Mouse (Mus musculus): ENCODE results near the gene Erich6b. TPM values are rescaled to one million over a fixed set of nuclear protein-coding genes. Genes with fewer than 3 reads are reported as not detected.

Erich6b gene
- total RNA-seq, 1 experiment: not detected

- H3K9ac ChIP-seq (ENCODE audit: insufficient read depth, low read depth, low read length, poor library complexity, severe bottlenecking): no peak overlapping the region
- no peak overlapping the region for H3K4me3 ChIP-seq (ENCODE audit: insufficient read depth in 1 of 2, low read depth in 1 of 2, low read length in 2 of 2, poor library complexity in 1 of 2, severe bottlenecking in 1 of 2)
- in situ Hi-C loops (cut with MboI; ENCODE audit: low sequenced_read_pairs in 2 of 2, unreplicated experiment in 2 of 2): no loop called here
- no peaks in the 10 kb centered on the region; a peak in 1 of 4 replicates for H3K4me1 ChIP-seq (ENCODE audit: control insufficient read depth in 2 of 2, insufficient read depth in 2 of 2, low read length in 2 of 2, poor library complexity in 1 of 2)
- TF ChIP-seq CHD2 (IDR thresholded peaks at IDR 0.05; ENCODE audit: low read depth, low read length) (no peak), MAFK (IDR thresholded peaks at IDR 0.05; ENCODE audit: insufficient read depth, low read depth, low read length) (no peak), HCFC1 (IDR thresholded peaks at IDR 0.05; ENCODE audit: borderline replicate concordance, insufficient read depth, low read length) (no peak)
- no peak for DNase-seq (ENCODE audit: low read depth, low spot score)
- peaks cover 9% of the 10 kb centered on the region for H3K36me3 ChIP-seq (ENCODE audit: control insufficient read depth, insufficient read depth, low read length, poor library complexity, severe bottlenecking)
- H3K27ac ChIP-seq (ENCODE audit: insufficient read depth, low read depth, low read length, poor library complexity, severe bottlenecking): no peak overlapping the region
- H3K9me3 ChIP-seq (ENCODE audit: control insufficient read depth, insufficient read depth, low read depth, low read length): no peaks in the 10 kb centered on the region
These were observed 65.7 kb downstream of the Erich6b start for GRCm38 (mm10) chr14:75707771-75708170.

- no peak overlapping the region for H3K9ac ChIP-seq (ENCODE audit: insufficient read depth, low read depth, low read length, poor library complexity, severe bottlenecking)
- no peaks in the 10 kb centered on the region for H3K4me1 ChIP-seq (ENCODE audit: control insufficient read depth in 2 of 2, insufficient read depth in 2 of 2, low read length in 2 of 2, poor library complexity in 1 of 2)
- in situ Hi-C loops (cut with MboI; ENCODE audit: low sequenced_read_pairs in 2 of 2, unreplicated experiment in 2 of 2): no loop called here
- no peak for TF ChIP-seq CHD2 (IDR thresholded peaks at IDR 0.05; ENCODE audit: low read depth, low read length)
- no peak for TF ChIP-seq ZC3H11A (IDR thresholded peaks at IDR 0.05; ENCODE audit: borderline replicate concordance, low read depth, low read length)
- no peak for TF ChIP-seq ZNF384 (IDR thresholded peaks at IDR 0.05; ENCODE audit: low read depth, low read length)
- TF ChIP-seq HCFC1 (IDR thresholded peaks at IDR 0.05; ENCODE audit: borderline replicate concordance, insufficient read depth, low read length): no peak
- TF ChIP-seq MAFK (IDR thresholded peaks at IDR 0.05; ENCODE audit: insufficient read depth, low read depth, low read length): no peak
- no peak overlapping the region for H3K4me3 ChIP-seq (ENCODE audit: insufficient read depth in 1 of 2, low read depth in 1 of 2, low read length in 2 of 2, poor library complexity in 1 of 2, severe bottlenecking in 1 of 2)
- peaks cover 3% of the 10 kb centered on the region; the same call in 1 of the 2 replicates for H3K36me3 ChIP-seq (ENCODE audit: control insufficient read depth, insufficient read depth, low read length, poor library complexity, severe bottlenecking)
- no peak for DNase-seq (ENCODE audit: low read depth, low spot score)
- no peak overlapping the region for H3K27ac ChIP-seq (ENCODE audit: insufficient read depth, low read depth, low read length, poor library complexity, severe bottlenecking)
- no peaks in the 10 kb centered on the region for H3K9me3 ChIP-seq (ENCODE audit: control insufficient read depth, insufficient read depth, low read depth, low read length)
These were observed 66.9 kb downstream of the Erich6b start for GRCm38 (mm10) chr14:75708986-75709385.

- H3K36me3 ChIP-seq (ENCODE audit: control insufficient read depth, insufficient read depth, low read length, poor library complexity, severe bottlenecking): peaks cover 6% of the 10 kb centered on the region
- in situ Hi-C loops (cut with MboI; ENCODE audit: low sequenced_read_pairs in 2 of 2, unreplicated experiment in 2 of 2): no loop called here
These were observed 69.7 kb downstream of the Erich6b start for GRCm38 (mm10) chr14:75711731-75712130.

GRCm38 (mm10) chr14:75712687-75713086 is 70.6 kb downstream of the Erich6b start:
- Histone ChIP-seq H3K4me3 (ENCODE audit: insufficient read depth in 1 of 2, low read depth in 1 of 2, low read length in 2 of 2, poor library complexity in 1 of 2, severe bottlenecking in 1 of 2) (no peak overlapping the region), H3K9me3 (ENCODE audit: control insufficient read depth, insufficient read depth, low read depth, low read length) (no peaks in the 10 kb centered on the region), H3K4me1 (ENCODE audit: control insufficient read depth in 2 of 2, insufficient read depth in 2 of 2, low read length in 2 of 2, poor library complexity in 1 of 2) (no peaks in the 10 kb centered on the region), H3K36me3 (ENCODE audit: control insufficient read depth, insufficient read depth, low read length, poor library complexity, severe bottlenecking) (peaks cover 11% of the 10 kb centered on the region), H3K27ac (ENCODE audit: insufficient read depth, low read depth, low read length, poor library complexity, severe bottlenecking) (no peak overlapping the region), H3K9ac (ENCODE audit: insufficient read depth, low read depth, low read length, poor library complexity, severe bottlenecking) (no peak overlapping the region)
- in situ Hi-C loops (cut with MboI; ENCODE audit: low sequenced_read_pairs in 2 of 2, unreplicated experiment in 2 of 2): no loop called here
- TF ChIP-seq CHD2 (IDR thresholded peaks at IDR 0.05; ENCODE audit: low read depth, low read length) (no peak), ZC3H11A (IDR thresholded peaks at IDR 0.05; ENCODE audit: borderline replicate concordance, low read depth, low read length) (no peak), HCFC1 (IDR thresholded peaks at IDR 0.05; ENCODE audit: borderline replicate concordance, insufficient read depth, low read length) (no peak), MAFK (IDR thresholded peaks at IDR 0.05; ENCODE audit: insufficient read depth, low read depth, low read length) (no peak), ZNF384 (IDR thresholded peaks at IDR 0.05; ENCODE audit: low read depth, low read length) (no peak)
- no peak for DNase-seq (ENCODE audit: low read depth, low spot score)

More at GRCm38 (mm10) chr14:75711731-75712130, 69.7 kb downstream of the Erich6b start:
- Histone ChIP-seq H3K9ac (ENCODE audit: insufficient read depth, low read depth, low read length, poor library complexity, severe bottlenecking) (no peak overlapping the region), H3K27ac (ENCODE audit: insufficient read depth, low read depth, low read length, poor library complexity, severe bottlenecking) (no peak overlapping the region), H3K4me1 (ENCODE audit: control insufficient read depth in 2 of 2, insufficient read depth in 2 of 2, low read length in 2 of 2, poor library complexity in 1 of 2) (no peaks in the 10 kb centered on the region), H3K9me3 (ENCODE audit: control insufficient read depth, insufficient read depth, low read depth, low read length) (no peaks in the 10 kb centered on the region), H3K4me3 (ENCODE audit: insufficient read depth in 1 of 2, low read depth in 1 of 2, low read length in 2 of 2, poor library complexity in 1 of 2, severe bottlenecking in 1 of 2) (no peak overlapping the region)
- DNase-seq (ENCODE audit: low read depth, low spot score): no peak
- no peak for TF ChIP-seq HCFC1 (IDR thresholded peaks at IDR 0.05; ENCODE audit: borderline replicate concordance, insufficient read depth, low read length)
- TF ChIP-seq ZNF384 (IDR thresholded peaks at IDR 0.05; ENCODE audit: low read depth, low read length): no peak
- TF ChIP-seq CHD2 (IDR thresholded peaks at IDR 0.05; ENCODE audit: low read depth, low read length): no peak

- peaks cover 15% of the 10 kb centered on the region for H3K36me3 ChIP-seq (ENCODE audit: control insufficient read depth, insufficient read depth, low read length, poor library complexity, severe bottlenecking)
- H3K4me1 ChIP-seq (ENCODE audit: control insufficient read depth in 2 of 2, insufficient read depth in 2 of 2, low read length in 2 of 2, poor library complexity in 1 of 2): no peaks in the 10 kb centered on the region
- DNase-seq (ENCODE audit: low read depth, low spot score): no peak
- H3K4me3 ChIP-seq (ENCODE audit: insufficient read depth in 1 of 2, low read depth in 1 of 2, low read length in 2 of 2, poor library complexity in 1 of 2, severe bottlenecking in 1 of 2): no peak overlapping the region
- TF ChIP-seq ZC3H11A (IDR thresholded peaks at IDR 0.05; ENCODE audit: borderline replicate concordance, low read depth, low read length) (no peak), MAFK (IDR thresholded peaks at IDR 0.05; ENCODE audit: insufficient read depth, low read depth, low read length) (no peak), HCFC1 (IDR thresholded peaks at IDR 0.05; ENCODE audit: borderline replicate concordance, insufficient read depth, low read length) (no peak), ZNF384 (IDR thresholded peaks at IDR 0.05; ENCODE audit: low read depth, low read length) (no peak), CHD2 (IDR thresholded peaks at IDR 0.05; ENCODE audit: low read depth, low read length) (no peak)
- H3K9me3 ChIP-seq (ENCODE audit: control insufficient read depth, insufficient read depth, low read depth, low read length): no peaks in the 10 kb centered on the region
- in situ Hi-C loops (cut with MboI; ENCODE audit: low sequenced_read_pairs in 2 of 2, unreplicated experiment in 2 of 2): no loop called here
- no peak overlapping the region for H3K9ac ChIP-seq (ENCODE audit: insufficient read depth, low read depth, low read length, poor library complexity, severe bottlenecking)
- no peak overlapping the region for H3K27ac ChIP-seq (ENCODE audit: insufficient read depth, low read depth, low read length, poor library complexity, severe bottlenecking)
These were observed 71.6 kb downstream of the Erich6b start for GRCm38 (mm10) chr14:75713661-75714060.

Measured in ES-E14 (cell line).